Mouse (Mus musculus) intestine, postnatal 0 days (tissue): Measurements from ENCODE around the gene Tcf7l2. TPM values are rescaled to one million over a fixed set of nuclear protein-coding genes. Genes with fewer than 3 reads are reported as not detected.
A peak's percentile ranks its signal among the peaks of the same experiment; 100 is the strongest.

ENCODE experiments used
- ATAC-seq: fragments of 200-750 bp; cut with Nextera tagmentation; 2 replicates; pipeline ENCODE4 v1.8.0; 2017; ENCODE audit warnings: mild to moderate bottlenecking, moderate TSS enrichment, moderate library complexity
- H3K27ac ChIP-seq: fragments of 300-500 bp; sonication (generic); 2 replicates; pipeline ENCODE4 v1.5.1; 2014; ENCODE audit warnings: mild to moderate bottlenecking, low read depth, low read length, moderate library complexity
- H3K27me3 ChIP-seq: fragments of 300-500 bp; sonication (generic); replicated peaks from 2 replicates; pipeline ENCODE4 v1.6.1; 2014; ENCODE audit warnings: low read length, mixed read lengths; ENCODE audit not compliant: control insufficient read depth, insufficient read depth
- H3K36me3 ChIP-seq: fragments of 300-500 bp; sonication (generic); 2 replicates; pipeline ENCODE4 v1.6.1; 2014; ENCODE audit warnings: mild to moderate bottlenecking, moderate library complexity; ENCODE audit not compliant: control insufficient read depth, insufficient read depth
- H3K4me1 ChIP-seq: fragments of 300-500 bp; sonication (generic); replicated peaks from 2 replicates; pipeline ENCODE4 v1.6.1; 2014; ENCODE audit warnings: antibody characterized with exemption, low read length, mixed read lengths; ENCODE audit not compliant: control insufficient read depth, insufficient read depth
- H3K4me2 ChIP-seq: fragments of 300-500 bp; sonication (generic); replicated peaks from 2 replicates; pipeline ENCODE4 v1.6.1; 2014; ENCODE audit warnings: low read depth, mild to moderate bottlenecking, moderate library complexity
- H3K4me3 ChIP-seq: fragments of 300-500 bp; sonication (generic); 2 replicates; pipeline ENCODE4 v1.5.1; 2014; ENCODE audit warnings: low read depth, low read length
- H3K9ac ChIP-seq: fragments of 300-500 bp; sonication (generic); 2 replicates; pipeline ENCODE4 v1.6.1; 2014; ENCODE audit warnings: mild to moderate bottlenecking, low read depth, low read length
- H3K9me3 ChIP-seq: fragments of 300-500 bp; sonication (generic); 2 replicates; pipeline ENCODE4 v1.6.1; 2016; ENCODE audit warnings: mixed run types; ENCODE audit not compliant: control insufficient read depth
- CTCF ChIP-seq: sonication (generic); IDR thresholded peaks from 2 replicates; pipeline ENCODE4 v1.5.1; 2016; ENCODE audit warnings: low read depth, mild to moderate bottlenecking, control low read depth, antibody characterized with exemption, moderate library complexity
- WGBS: fragments of 180-500 bp; shearing (Covaris S2); extraction: QIAGEN DNeasy Blood & Tissue Kit; methylation state at CpG from one replicate; pipeline ENCODE4 v1.1.7; 2014; 5-methylcytosine and 5-hydroxymethylcytosine counted together
- polyA plus RNA-seq: library from polyadenylated mRNA; unstranded; fragments of >200 nt; fragmentation: Nextera tagmentation; extraction: Ambion mirVana; gene quantifications from 2 replicates; pipeline ENCODE4 v1.2.1, GENCODE M21; 2015

The Tcf7l2 gene
- polyA plus RNA-seq, 1 experiment from 2014 or later = 32.4 TPM

GRCm38 (mm10) chr19:55895807-55896420 lies 154.3 kb downstream of the Tcf7l2 start:
- H3K27me3 ChIP-seq = no peaks in the 10 kb centered on the region
- no peak for TF ChIP-seq CTCF
- ATAC-seq = no peak
- H3K27ac ChIP-seq = no peak overlapping the region
- H3K4me3 ChIP-seq = no peak overlapping the region
- peak overlapping the region; percentile 53 for H3K4me2 ChIP-seq
- WGBS = 53% methylated on average over 4 of the region's 4 CpGs
- no peaks in the 10 kb centered on the region for H3K36me3 ChIP-seq
- H3K9ac ChIP-seq = no peak overlapping the region
- H3K9me3 ChIP-seq = no peaks in the 10 kb centered on the region
- H3K4me1 ChIP-seq = 0 out of 2 replicates have a peak, but pooled peaks cover 2% of the 10 kb centered on the region

- Histone ChIP-seq H3K9ac (no peak overlapping the region), H3K27ac (no peak overlapping the region), H3K4me2 (no peak overlapping the region), H3K9me3 (no peaks in the 10 kb centered on the region), H3K4me3 (no peak overlapping the region), H3K27me3 (no peaks in the 10 kb centered on the region), H3K4me1 (0 out of 2 replicates have a peak, but pooled peaks cover 2% of the 10 kb centered on the region), H3K36me3 (no peaks in the 10 kb centered on the region)
- WGBS = 72% methylated on average over 10 of the region's 10 CpGs
- no peak for ATAC-seq
- no peak for TF ChIP-seq CTCF
Measured at GRCm38 (mm10) chr19:55896629-55897028, 155.0 kb downstream of the Tcf7l2 start.

GRCm38 (mm10) chr19:55902573-55903385 lies 161.2 kb downstream of the Tcf7l2 start:
- Histone ChIP-seq H3K9me3 (no peaks in the 10 kb centered on the region), H3K36me3 (no peaks in the 10 kb centered on the region), H3K27ac (no peak overlapping the region), H3K9ac (no peak overlapping the region), H3K4me1 (0 out of 2 replicates have a peak, but pooled peaks cover 2% of the 10 kb centered on the region), H3K4me2 (no peak overlapping the region), H3K27me3 (no peaks in the 10 kb centered on the region), H3K4me3 (no peak overlapping the region)
- ATAC-seq = no peak
- WGBS = 87% methylated on average over 12 of the region's 12 CpGs
- TF ChIP-seq CTCF = no peak

GRCm38 (mm10) chr19:55909039-55909438 lies 167.4 kb downstream of the Tcf7l2 start:
- ATAC-seq = no peak
- no peak overlapping the region for H3K4me3 ChIP-seq
- peak; percentile 73 for TF ChIP-seq CTCF
- no peak overlapping the region for H3K4me2 ChIP-seq
- H3K27ac ChIP-seq = no peak overlapping the region
- H3K9ac ChIP-seq = no peak overlapping the region
- H3K27me3 ChIP-seq = no peaks in the 10 kb centered on the region
- WGBS = 54% methylated on average over 7 of the region's 7 CpGs
- H3K4me1 ChIP-seq = no peaks in the 10 kb centered on the region
- peaks cover 38% of the 10 kb centered on the region for H3K36me3 ChIP-seq
- H3K9me3 ChIP-seq = no peaks in the 10 kb centered on the region

- 88% methylated on average over 8 of the region's 8 CpGs for WGBS
- Histone ChIP-seq H3K36me3 (peaks cover 43% of the 10 kb centered on the region), H3K4me2 (no peak overlapping the region), H3K27ac (no peak overlapping the region), H3K4me1 (no peaks in the 10 kb centered on the region), H3K9me3 (no peaks in the 10 kb centered on the region), H3K9ac (no peak overlapping the region), H3K4me3 (no peak overlapping the region), H3K27me3 (no peaks in the 10 kb centered on the region)
- no peak for ATAC-seq
- TF ChIP-seq CTCF = no peak
Measured at GRCm38 (mm10) chr19:55911941-55912340, 170.3 kb downstream of the Tcf7l2 start.

GRCm38 (mm10) chr19:55912813-55913212 lies 171.2 kb downstream of the Tcf7l2 start:
- H3K4me2 ChIP-seq = no peak overlapping the region
- TF ChIP-seq CTCF = peak; percentile 42
- no peak overlapping the region for H3K27ac ChIP-seq
- no peak for ATAC-seq
- 92% methylated on average over 8 of the region's 8 CpGs for WGBS
- H3K4me1 ChIP-seq = no peaks in the 10 kb centered on the region
- H3K4me3 ChIP-seq = no peak overlapping the region
- peaks cover 50% of the 10 kb centered on the region for H3K36me3 ChIP-seq
- H3K9ac ChIP-seq = no peak overlapping the region
- H3K9me3 ChIP-seq = no peaks in the 10 kb centered on the region
- H3K27me3 ChIP-seq = no peaks in the 10 kb centered on the region
